Mouse (Mus musculus) kidney, embryonic 15.5 days (tissue): ENCODE results near the gene Ifna6. TPM values are rescaled to one million over a fixed set of nuclear protein-coding genes. Genes with fewer than 3 reads are reported as not detected.
"Not testable (repeated sequence)": the region's sequence is repeated elsewhere in the genome, so short reads cannot be mapped to it uniquely, and the experiment has no call there.

ENCODE experiments used
- ATAC-seq: fragments of 200-750 bp; cut with Nextera tagmentation; replicated peaks from 2 replicates; pipeline ENCODE4 v1.8.0; 2017; ENCODE audit warnings: moderate TSS enrichment; ENCODE audit not compliant: low FRiP score
- H3K27ac ChIP-seq: fragments of 300-500 bp; sonication (generic); 2 replicates; pipeline ENCODE4 v1.5.1; 2015; ENCODE audit warnings: mild to moderate bottlenecking, inconsistent platforms
- H3K27me3 ChIP-seq: fragments of 300-500 bp; sonication (generic); 2 replicates; pipeline ENCODE4 v1.6.1; 2015; ENCODE audit warnings: inconsistent platforms
- H3K36me3 ChIP-seq: fragments of 300-500 bp; sonication (generic); 2 replicates; pipeline ENCODE4 v1.6.1; 2015; ENCODE audit warnings: inconsistent platforms
- H3K4me1 ChIP-seq: fragments of 300-500 bp; sonication (generic); 2 replicates; pipeline ENCODE4 v1.6.1; 2015; ENCODE audit warnings: inconsistent platforms
- H3K4me2 ChIP-seq: fragments of 300-500 bp; sonication (generic); 2 replicates; pipeline ENCODE4 v1.6.1; 2015; ENCODE audit warnings: moderate library complexity, mild to moderate bottlenecking, inconsistent platforms
- H3K4me3 ChIP-seq: fragments of 300-500 bp; sonication (generic); replicated peaks from 2 replicates; pipeline ENCODE4 v1.5.1; 2015; ENCODE audit warnings: mild to moderate bottlenecking, inconsistent platforms
- H3K9ac ChIP-seq: fragments of 300-500 bp; sonication (generic); 2 replicates; pipeline ENCODE4 v1.6.1; 2015; ENCODE audit warnings: mild to moderate bottlenecking, inconsistent platforms
- H3K9me3 ChIP-seq: fragments of 300-500 bp; sonication (generic); replicated peaks from 2 replicates; pipeline ENCODE4 v1.6.1; 2016; ENCODE audit warnings: inconsistent platforms
- WGBS: fragments of 180-500 bp; shearing (Covaris S2); methylation state at CpG from one replicate; pipeline ENCODE4 v1.1.7; 2015; ENCODE audit warnings: mixed read lengths; 5-methylcytosine and 5-hydroxymethylcytosine counted together
- polyA plus RNA-seq: library from polyadenylated mRNA; unstranded; fragments of >200 nt; fragmentation: Nextera tagmentation; extraction: Ambion mirVana; gene quantifications from 2 replicates; pipeline ENCODE4 v1.2.1, GENCODE M21; 2015

Ifna6 gene
- polyA plus RNA-seq, 1 experiment from 2014 or later: not detected

GRCm38 (mm10) chr4:88805231-88805630 lies 22.0 kb upstream of the Ifna6 start, which contains the start of gene Gm13288:
TSS of gene Gm13288 (plus strand) at chr4:88805531.
- H3K27ac ChIP-seq, H3K4me1 ChIP-seq, ATAC-seq, H3K9ac ChIP-seq, H3K9me3 ChIP-seq, H3K4me3 ChIP-seq, H3K36me3 ChIP-seq: not testable (repeated sequence)
- WGBS: no CpG with 5 or more reads among the region's 8 CpGs
- Histone ChIP-seq H3K27me3 (peaks cover 16% of the 10 kb centered on the region), H3K4me2 (peak within 1 kb of the TSS; percentile 44; the same call in 1 of the 2 replicates)

- H3K4me2 ChIP-seq: peak overlapping the region; percentile 44; the same call in 1 of the 2 replicates
- not testable (repeated sequence) for ATAC-seq
- WGBS: 0% methylated on average over 7 of the region's 34 CpGs
These were observed 21.5 kb upstream of the Ifna6 start for GRCm38 (mm10) chr4:88805761-88806160.

GRCm38 (mm10) chr4:88815928-88816327 lies 11.3 kb upstream of the Ifna6 start, which contains the start of gene Ifna7:
TSS of gene Ifna7 (plus strand) at chr4:88816228.
- H3K4me2 ChIP-seq: no peak within 1 kb of the TSS
- 59% methylated on average over 3 of the region's 3 CpGs for WGBS
- no peaks in the 10 kb centered on the region for H3K4me1 ChIP-seq
- no peaks in the 10 kb centered on the region; the same call in 1 of the 2 replicates for H3K27me3 ChIP-seq
- no peak within 1 kb of the TSS for H3K4me3 ChIP-seq
- ATAC-seq: no peak
- H3K9ac ChIP-seq: no peak within 1 kb of the TSS
- no peaks in the 10 kb centered on the region for H3K36me3 ChIP-seq
- no peak within 1 kb of the TSS for H3K27ac ChIP-seq
- H3K9me3 ChIP-seq: no peaks in the 10 kb centered on the region

More at GRCm38 (mm10) chr4:88805761-88806160, 21.5 kb upstream of the Ifna6 start:
- H3K4me3 ChIP-seq, H3K4me1 ChIP-seq, H3K27ac ChIP-seq, H3K9me3 ChIP-seq, H3K9ac ChIP-seq, H3K36me3 ChIP-seq: not testable (repeated sequence)
- peaks cover 16% of the 10 kb centered on the region for H3K27me3 ChIP-seq

GRCm38 (mm10) chr4:88819659-88820058 lies 7.6 kb upstream of the Ifna6 start, which contains the start of gene Ifna11:
TSS of gene Ifna11 (plus strand) at chr4:88819959.
- H3K9me3 ChIP-seq: no peaks in the 10 kb centered on the region
- no peaks in the 10 kb centered on the region for H3K4me1 ChIP-seq
- H3K4me3 ChIP-seq: no peak within 1 kb of the TSS
- no peaks in the 10 kb centered on the region; the same call in 1 of the 2 replicates for H3K27me3 ChIP-seq
- no peak for ATAC-seq
- no peak within 1 kb of the TSS for H3K4me2 ChIP-seq
- WGBS: 74% methylated on average over 1 of the region's 1 CpGs
- no peak within 1 kb of the TSS for H3K9ac ChIP-seq
- H3K36me3 ChIP-seq: no peaks in the 10 kb centered on the region
- H3K27ac ChIP-seq: no peak within 1 kb of the TSS

- no peaks in the 10 kb centered on the region for H3K36me3 ChIP-seq
- 25% methylated on average over 4 of the region's 4 CpGs for WGBS
- no peak overlapping the region for H3K4me3 ChIP-seq
- ATAC-seq: no peak
- H3K9ac ChIP-seq: no peak overlapping the region
- no peaks in the 10 kb centered on the region for H3K9me3 ChIP-seq
- H3K27me3 ChIP-seq: no peaks in the 10 kb centered on the region; the same call in 1 of the 2 replicates
- H3K4me1 ChIP-seq: no peaks in the 10 kb centered on the region
- no peak overlapping the region for H3K27ac ChIP-seq
- no peak overlapping the region for H3K4me2 ChIP-seq
These were observed 4.2 kb upstream of the Ifna6 start for GRCm38 (mm10) chr4:88822995-88823394.

GRCm38 (mm10) chr4:88830523-88830922 lies 3.3 kb downstream of the Ifna6 start:
- H3K9me3 ChIP-seq: no peaks in the 10 kb centered on the region
- H3K27ac ChIP-seq: no peak overlapping the region
- no peak for ATAC-seq
- no peak overlapping the region for H3K4me2 ChIP-seq
- WGBS: 33% methylated on average over 4 of the region's 4 CpGs
- H3K27me3 ChIP-seq: no peaks in the 10 kb centered on the region; the same call in 1 of the 2 replicates
- H3K36me3 ChIP-seq: no peaks in the 10 kb centered on the region
- H3K4me1 ChIP-seq: no peaks in the 10 kb centered on the region
- H3K4me3 ChIP-seq: no peak overlapping the region
- no peak overlapping the region for H3K9ac ChIP-seq

- H3K27ac ChIP-seq, H3K4me3 ChIP-seq, H3K27me3 ChIP-seq, H3K4me1 ChIP-seq, H3K36me3 ChIP-seq, H3K4me2 ChIP-seq, H3K9ac ChIP-seq, ATAC-seq, H3K9me3 ChIP-seq: not testable (repeated sequence)
- WGBS: 79% methylated on average over 1 of the region's 1 CpGs
These were observed 8.0 kb downstream of the Ifna6 start, which contains the start of gene Ifna5 for GRCm38 (mm10) chr4:88835225-88835624. TSS of gene Ifna5 (plus strand) at chr4:88835525.

GRCm38 (mm10) chr4:88838828-88839227 lies 11.6 kb downstream of the Ifna6 start:
- H3K4me3 ChIP-seq: no peak overlapping the region
- ATAC-seq: no peak
- no peaks in the 10 kb centered on the region for H3K4me1 ChIP-seq
- no peaks in the 10 kb centered on the region for H3K27me3 ChIP-seq
- no peak overlapping the region for H3K27ac ChIP-seq
- no peak overlapping the region for H3K9ac ChIP-seq
- 38% methylated on average over 3 of the region's 3 CpGs for WGBS
- no peaks in the 10 kb centered on the region for H3K36me3 ChIP-seq
- no peaks in the 10 kb centered on the region for H3K9me3 ChIP-seq
- no peak overlapping the region for H3K4me2 ChIP-seq

GRCm38 (mm10) chr4:88840058-88840457 lies 12.8 kb downstream of the Ifna6 start:
- Histone ChIP-seq H3K27ac (no peak overlapping the region), H3K4me1 (no peaks in the 10 kb centered on the region), H3K36me3 (no peaks in the 10 kb centered on the region), H3K9ac (no peak overlapping the region), H3K9me3 (no peaks in the 10 kb centered on the region), H3K4me3 (no peak overlapping the region), H3K27me3 (no peaks in the 10 kb centered on the region), H3K4me2 (no peak overlapping the region)
- ATAC-seq: no peak
- 79% methylated on average over 3 of the region's 3 CpGs for WGBS

GRCm38 (mm10) chr4:88841438-88841911 lies 14.3 kb downstream of the Ifna6 start, which contains the start of gene Ifna4:
TSS of gene Ifna4 (plus strand) at chr4:88841861.
- ATAC-seq: no peak
- Histone ChIP-seq H3K4me1 (no peaks in the 10 kb centered on the region), H3K4me2 (no peak within 1 kb of the TSS), H3K9ac (no peak within 1 kb of the TSS), H3K27ac (no peak within 1 kb of the TSS), H3K36me3 (no peaks in the 10 kb centered on the region), H3K9me3 (no peaks in the 10 kb centered on the region), H3K27me3 (no peaks in the 10 kb centered on the region), H3K4me3 (no peak within 1 kb of the TSS)
- 62% methylated on average over 2 of the region's 2 CpGs for WGBS

- no peaks in the 10 kb centered on the region for H3K36me3 ChIP-seq
- no peak overlapping the region for H3K4me3 ChIP-seq
- H3K9me3 ChIP-seq: no peaks in the 10 kb centered on the region
- H3K27ac ChIP-seq: no peak overlapping the region
- no peak overlapping the region for H3K4me2 ChIP-seq
- WGBS: 50% methylated on average over 2 of the region's 2 CpGs
- no peaks in the 10 kb centered on the region for H3K27me3 ChIP-seq
- ATAC-seq: no peak
- H3K4me1 ChIP-seq: no peaks in the 10 kb centered on the region
- no peak overlapping the region for H3K9ac ChIP-seq
These were observed 18.1 kb downstream of the Ifna6 start for GRCm38 (mm10) chr4:88845334-88845733.

- Histone ChIP-seq H3K27me3 (no peaks in the 10 kb centered on the region), H3K4me1 (no peaks in the 10 kb centered on the region), H3K9me3 (no peaks in the 10 kb centered on the region), H3K36me3 (no peaks in the 10 kb centered on the region), H3K4me3 (no peak within 1 kb of the TSS), H3K27ac (no peak within 1 kb of the TSS), H3K4me2 (no peak within 1 kb of the TSS), H3K9ac (no peak within 1 kb of the TSS)
- no peak for ATAC-seq
- 97% methylated on average over 1 of the region's 1 CpGs for WGBS
These were observed 22.5 kb downstream of the Ifna6 start, which contains the start of gene Ifna1 for GRCm38 (mm10) chr4:88849698-88850097. TSS of gene Ifna1 (plus strand) at chr4:88850087.
